Mouse (Mus musculus): ENCODE results near the gene Patl1. TPM values are rescaled to one million over a fixed set of nuclear protein-coding genes. Genes with fewer than 3 reads are reported as not detected.

Patl1 gene
- polyA plus RNA-seq, 1 experiment from 2014 or later = 30.2 TPM

- ATAC-seq (ENCODE audit: low FRiP score) = no peak
- WGBS = 91% methylated on average over 5 of the region's 5 CpGs
Measured at GRCm38 (mm10) chr19:11957396-11957795, 45.2 kb downstream of the Patl1 start.

GRCm38 (mm10) chr19:11957846-11958245 lies 45.6 kb downstream of the Patl1 start:
- no peaks in the 10 kb centered on the region for H3K9me3 ChIP-seq (ENCODE audit: control insufficient read depth, low read length)
- 86% methylated on average over 8 of the region's 8 CpGs for WGBS
- no peaks in the 10 kb centered on the region for H3K4me1 ChIP-seq (ENCODE audit: control insufficient read depth, insufficient read depth, low read length)
- no peak overlapping the region for H3K4me2 ChIP-seq
- no peak overlapping the region for H3K9ac ChIP-seq (ENCODE audit: low read length)
- no peaks in the 10 kb centered on the region for H3K36me3 ChIP-seq (ENCODE audit: control insufficient read depth, insufficient read depth, low read length)
- H3K27ac ChIP-seq (ENCODE audit: low read depth, low read length) = no peak overlapping the region
- no peaks in the 10 kb centered on the region for H3K27me3 ChIP-seq (ENCODE audit: control insufficient read depth, insufficient read depth, low read length)
- ATAC-seq (ENCODE audit: low FRiP score) (no peak), DNase-seq (ENCODE audit: low spot score, missing footprints) (no peak)
- no peak overlapping the region for H3K4me3 ChIP-seq (ENCODE audit: low read depth, low read length)

More at GRCm38 (mm10) chr19:11957396-11957795, 45.2 kb downstream of the Patl1 start:
- Histone ChIP-seq H3K4me2 (no peak overlapping the region), H3K27ac (ENCODE audit: low read depth, low read length) (no peak overlapping the region), H3K4me1 (ENCODE audit: control insufficient read depth, insufficient read depth, low read length) (no peaks in the 10 kb centered on the region), H3K27me3 (ENCODE audit: control insufficient read depth, insufficient read depth, low read length) (no peaks in the 10 kb centered on the region), H3K4me3 (ENCODE audit: low read depth, low read length) (no peak overlapping the region), H3K36me3 (ENCODE audit: control insufficient read depth, insufficient read depth, low read length) (no peaks in the 10 kb centered on the region), H3K9ac (ENCODE audit: low read length) (no peak overlapping the region), H3K9me3 (ENCODE audit: control insufficient read depth, low read length) (no peaks in the 10 kb centered on the region)
- no peak for DNase-seq (ENCODE audit: low spot score, missing footprints)

GRCm38 (mm10) chr19:11964266-11964665 lies 52.1 kb downstream of the Patl1 start:
- peak overlapping the region; percentile 54; the same call in 1 of the 2 replicates for H3K4me2 ChIP-seq
- DNase-seq (ENCODE audit: low spot score, missing footprints) (no peak), ATAC-seq (ENCODE audit: low FRiP score) (no peak)
- H3K36me3 ChIP-seq (ENCODE audit: control insufficient read depth, insufficient read depth, low read length) = no peaks in the 10 kb centered on the region
- no peak overlapping the region for H3K27ac ChIP-seq (ENCODE audit: low read depth, low read length)
- H3K4me1 ChIP-seq (ENCODE audit: control insufficient read depth, insufficient read depth, low read length) = peaks cover 9% of the 10 kb centered on the region
- H3K27me3 ChIP-seq (ENCODE audit: control insufficient read depth, insufficient read depth, low read length) = no peaks in the 10 kb centered on the region
- no peak overlapping the region for H3K9ac ChIP-seq (ENCODE audit: low read length)
- H3K4me3 ChIP-seq (ENCODE audit: low read depth, low read length) = peak overlapping the region; percentile 44; the same call in 1 of the 2 replicates
- 91% methylated on average over 1 of the region's 1 CpGs for WGBS
- no peaks in the 10 kb centered on the region for H3K9me3 ChIP-seq (ENCODE audit: control insufficient read depth, low read length)

- H3K9ac ChIP-seq (ENCODE audit: low read length) = peak within 1 kb of the TSS; percentile 77
- H3K4me3 ChIP-seq (ENCODE audit: low read depth, low read length) = peak within 1 kb of the TSS; percentile 96
- peak within 1 kb of the TSS; percentile 75 for H3K27ac ChIP-seq (ENCODE audit: low read depth, low read length)
- H3K27me3 ChIP-seq (ENCODE audit: control insufficient read depth, insufficient read depth, low read length) = no peaks in the 10 kb centered on the region
- DNase-seq (ENCODE audit: low spot score, missing footprints) (peak; percentile 99), ATAC-seq (ENCODE audit: low FRiP score) (peak; percentile 98)
- H3K4me2 ChIP-seq = peak within 1 kb of the TSS; percentile 66
- under 1% methylated on average over 47 of the region's 59 CpGs for WGBS
- peaks cover 9% of the 10 kb centered on the region for H3K4me1 ChIP-seq (ENCODE audit: control insufficient read depth, insufficient read depth, low read length)
- no peaks in the 10 kb centered on the region for H3K9me3 ChIP-seq (ENCODE audit: control insufficient read depth, low read length)
- no peaks in the 10 kb centered on the region for H3K36me3 ChIP-seq (ENCODE audit: control insufficient read depth, insufficient read depth, low read length)
Measured at GRCm38 (mm10) chr19:11965023-11965942, 53.1 kb downstream of the Patl1 start, which contains the start of gene Osbp. Gene Osbp (plus strand): TSS chr19:11965941.

- H3K4me2 ChIP-seq = peak overlapping the region; percentile 66
- peak overlapping the region; percentile 51; the same call in 1 of the 2 replicates for H3K27ac ChIP-seq (ENCODE audit: low read depth, low read length)
Measured at GRCm38 (mm10) chr19:11966201-11966636, 54.0 kb downstream of the Patl1 start.

GRCm38 (mm10) chr19:11969155-11970050 lies 57.2 kb downstream of the Patl1 start:
- Histone ChIP-seq H3K9me3 (ENCODE audit: control insufficient read depth, low read length) (no peaks in the 10 kb centered on the region), H3K4me2 (no peak overlapping the region), H3K27me3 (ENCODE audit: control insufficient read depth, insufficient read depth, low read length) (no peaks in the 10 kb centered on the region), H3K36me3 (ENCODE audit: control insufficient read depth, insufficient read depth, low read length) (peaks cover 16% of the 10 kb centered on the region), H3K4me1 (ENCODE audit: control insufficient read depth, insufficient read depth, low read length) (peaks cover 9% of the 10 kb centered on the region), H3K4me3 (ENCODE audit: low read depth, low read length) (no peak overlapping the region), H3K27ac (ENCODE audit: low read depth, low read length) (no peak overlapping the region), H3K9ac (ENCODE audit: low read length) (no peak overlapping the region)
- ATAC-seq (ENCODE audit: low FRiP score) (no peak), DNase-seq (ENCODE audit: low spot score, missing footprints) (no peak)
- 86% methylated on average over 9 of the region's 9 CpGs for WGBS

More at GRCm38 (mm10) chr19:11966201-11966636, 54.0 kb downstream of the Patl1 start:
- no peaks in the 10 kb centered on the region; the same call in 1 of the 2 replicates for H3K36me3 ChIP-seq (ENCODE audit: control insufficient read depth, insufficient read depth, low read length)
- no peaks in the 10 kb centered on the region for H3K27me3 ChIP-seq (ENCODE audit: control insufficient read depth, insufficient read depth, low read length)
- H3K9me3 ChIP-seq (ENCODE audit: control insufficient read depth, low read length) = no peaks in the 10 kb centered on the region
- no peak for ATAC-seq (ENCODE audit: low FRiP score)
- peak overlapping the region; percentile 96 for H3K4me3 ChIP-seq (ENCODE audit: low read depth, low read length)
- 1% methylated on average over 18 of the region's 18 CpGs for WGBS
- peaks cover 9% of the 10 kb centered on the region for H3K4me1 ChIP-seq (ENCODE audit: control insufficient read depth, insufficient read depth, low read length)
- DNase-seq (ENCODE audit: low spot score, missing footprints) = peak; percentile 89
- peak overlapping the region; percentile 77 for H3K9ac ChIP-seq (ENCODE audit: low read length)

GRCm38 (mm10) chr19:11973511-11974222 lies 61.5 kb downstream of the Patl1 start:
- Histone ChIP-seq H3K4me3 (ENCODE audit: low read depth, low read length) (no peak overlapping the region), H3K4me2 (no peak overlapping the region), H3K9me3 (ENCODE audit: control insufficient read depth, low read length) (no peaks in the 10 kb centered on the region), H3K27me3 (ENCODE audit: control insufficient read depth, insufficient read depth, low read length) (no peaks in the 10 kb centered on the region), H3K36me3 (ENCODE audit: control insufficient read depth, insufficient read depth, low read length) (peaks cover 22% of the 10 kb centered on the region), H3K27ac (ENCODE audit: low read depth, low read length) (no peak overlapping the region), H3K4me1 (ENCODE audit: control insufficient read depth, insufficient read depth, low read length) (no peaks in the 10 kb centered on the region), H3K9ac (ENCODE audit: low read length) (no peak overlapping the region)
- DNase-seq (ENCODE audit: low spot score, missing footprints) (no peak), ATAC-seq (ENCODE audit: low FRiP score) (no peak)
- WGBS = 95% methylated on average over 13 of the region's 13 CpGs

- no peaks in the 10 kb centered on the region for H3K9me3 ChIP-seq (ENCODE audit: control insufficient read depth, low read length)
- H3K36me3 ChIP-seq (ENCODE audit: control insufficient read depth, insufficient read depth, low read length) = peaks cover 23% of the 10 kb centered on the region
- H3K27me3 ChIP-seq (ENCODE audit: control insufficient read depth, insufficient read depth, low read length) = no peaks in the 10 kb centered on the region
- ATAC-seq (ENCODE audit: low FRiP score) = no peak
- H3K9ac ChIP-seq (ENCODE audit: low read length) = no peak overlapping the region
- H3K4me1 ChIP-seq (ENCODE audit: control insufficient read depth, insufficient read depth, low read length) = no peaks in the 10 kb centered on the region
- no peak overlapping the region for H3K4me3 ChIP-seq (ENCODE audit: low read depth, low read length)
- no peak for DNase-seq (ENCODE audit: low spot score, missing footprints)
- no peak overlapping the region for H3K4me2 ChIP-seq
- no peak overlapping the region for H3K27ac ChIP-seq (ENCODE audit: low read depth, low read length)
- WGBS = 94% methylated on average over 2 of the region's 2 CpGs
Measured at GRCm38 (mm10) chr19:11974223-11974540, 62.0 kb downstream of the Patl1 start.

Data from midbrain, embryonic 11.5 days (tissue).